Mouse (Mus musculus) ES-E14 (cell line): ENCODE results near the gene Fancd2. TPM values are rescaled to one million over a fixed set of nuclear protein-coding genes. Genes with fewer than 3 reads are reported as not detected.
A peak's percentile ranks its signal among the peaks of the same experiment; 100 is the strongest.

ENCODE experiments used
- DNase-seq: peaks from one replicate; pipeline ENCODE4 v3.0.0-alpha.2; 2013; ENCODE audit warnings: low read depth, low spot score
- H3K27ac ChIP-seq: 2 replicates; pipeline ENCODE4 v1.5.1; 2012; ENCODE audit warnings: low read depth, mild to moderate bottlenecking, low read length, moderate library complexity, mixed read lengths; ENCODE audit not compliant: poor library complexity, insufficient read depth, severe bottlenecking
- H3K36me3 ChIP-seq: 2 replicates; pipeline ENCODE4 v1.6.1; 2012; ENCODE audit warnings: mild to moderate bottlenecking, low read length, moderate library complexity, mixed read lengths; ENCODE audit not compliant: control insufficient read depth, poor library complexity, insufficient read depth, severe bottlenecking
- H3K4me1 ChIP-seq, 2 experiments: fragments of 150-350 bp in 1 of 2; sonication (generic) in 1 of 2; 2 replicates each; pipeline ENCODE4 v1.6.1; 2012; ENCODE audit warnings: low read length in 2 of 2, mild to moderate bottlenecking in 1 of 2, mixed read lengths in 1 of 2; ENCODE audit not compliant: control insufficient read depth in 2 of 2, insufficient read depth in 2 of 2, poor library complexity in 1 of 2
- H3K4me3 ChIP-seq, 2 experiments: fragments of 150-350 bp in 1 of 2; sonication (generic) in 1 of 2; 2 replicates each; pipeline ENCODE4 v1.5.1; 2012; ENCODE audit warnings: low read length in 2 of 2, low read depth in 1 of 2, mild to moderate bottlenecking in 1 of 2, mixed read lengths in 1 of 2; ENCODE audit not compliant: insufficient read depth in 1 of 2, poor library complexity in 1 of 2, severe bottlenecking in 1 of 2
- H3K9ac ChIP-seq: 2 replicates; pipeline ENCODE4 v1.6.1; 2012; ENCODE audit warnings: low read depth, mild to moderate bottlenecking, low read length, mixed read lengths; ENCODE audit not compliant: poor library complexity, insufficient read depth, severe bottlenecking
- H3K9me3 ChIP-seq: fragments of 150-350 bp; sonication (generic); 2 replicates; pipeline ENCODE4 v1.6.1; 2012; ENCODE audit warnings: low read depth, mild to moderate bottlenecking, low read length; ENCODE audit not compliant: control insufficient read depth, insufficient read depth
- CHD2 ChIP-seq: IDR thresholded peaks from 2 replicates; pipeline ENCODE4 v1.6.1; 2014; ENCODE audit warnings: mild to moderate bottlenecking, low read depth, low read length, inconsistent platforms
- HCFC1 ChIP-seq: IDR thresholded peaks from 2 replicates; pipeline ENCODE4 v1.6.1; 2012; ENCODE audit warnings: low read length, inconsistent platforms, borderline replicate concordance; ENCODE audit not compliant: insufficient read depth
- MAFK ChIP-seq: IDR thresholded peaks from 2 replicates; pipeline ENCODE4 v1.6.1; 2014; ENCODE audit warnings: mild to moderate bottlenecking, low read depth, low read length, inconsistent platforms; ENCODE audit not compliant: insufficient read depth
- ZC3H11A ChIP-seq: IDR thresholded peaks from 2 replicates; pipeline ENCODE4 v1.6.1; 2012; ENCODE audit warnings: low read depth, mild to moderate bottlenecking, inconsistent platforms, low read length, borderline replicate concordance
- ZNF384 ChIP-seq: IDR thresholded peaks from 2 replicates; pipeline ENCODE4 v1.6.1; 2012; ENCODE audit warnings: low read depth, low read length, inconsistent platforms
- in situ Hi-C, 2 experiments: fragments of 600-800 bp; cut with MboI; formaldehyde crosslinking; loops; one replicate each; pipeline ENCODE4 v1.15.1; 2025; ENCODE audit warnings: low sequenced_read_pairs in 2 of 2, inconsistent platforms in 1 of 2; ENCODE audit not compliant: unreplicated experiment in 2 of 2
- total RNA-seq: library from RNA; depleted of rRNA; stranded (reverse); fragments of 300-350 nt; gene quantifications from 2 replicates; pipeline ENCODE4 v1.2.3, GENCODE M21; 2012

Gene Fancd2
- total RNA-seq, 1 experiment, result 34.7 TPM

DNA sequence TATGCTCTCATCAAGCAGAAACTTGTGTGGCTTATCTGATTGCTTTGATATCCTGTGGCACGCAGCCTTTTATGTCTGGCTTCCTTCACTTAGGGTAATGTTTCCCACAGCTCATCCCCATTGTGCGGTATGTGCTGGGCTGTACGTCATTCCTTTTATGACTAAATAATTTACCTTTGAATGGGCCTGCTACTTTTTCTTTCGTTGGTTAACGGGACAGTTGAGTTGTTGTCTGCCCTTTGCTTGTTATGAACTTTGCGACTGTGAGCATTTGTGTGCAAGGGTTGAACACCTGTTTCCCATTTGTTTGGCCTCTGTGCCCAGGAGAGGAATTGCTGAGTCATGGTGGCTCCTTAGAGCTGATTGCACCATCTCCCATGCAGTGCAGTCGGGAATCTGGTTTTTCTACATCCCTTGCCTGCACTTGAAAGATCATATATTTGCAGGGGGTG is 44.3 kb upstream of the Fancd2 start:
- Histone ChIP-seq H3K9ac (no peak overlapping the region; the same call in 1 of the 2 replicates), H3K4me1 (peaks cover 10 to 21% of the 10 kb centered on the region in 2 experiments), H3K4me3 (no peak overlapping the region), H3K27ac (0 out of 2 replicates have a peak overlapping the region, but pooled peaks have one; percentile 8), H3K9me3 (no peaks in the 10 kb centered on the region), H3K36me3 (peaks cover 3% of the 10 kb centered on the region; the same call in 1 of the 2 replicates)
- TF ChIP-seq ZNF384 (no peak), MAFK (peak; percentile 98), CHD2 (no peak), ZC3H11A (no peak), HCFC1 (no peak)
- in situ Hi-C loops, result no loop called here
- no peak for DNase-seq

- Histone ChIP-seq H3K36me3 (peaks cover 3% of the 10 kb centered on the region; the same call in 1 of the 2 replicates), H3K4me1 (peaks cover 10 to 23% of the 10 kb centered on the region in 2 experiments), H3K9ac (no peak overlapping the region), H3K9me3 (no peaks in the 10 kb centered on the region), H3K27ac (no peak overlapping the region), H3K4me3 (peak overlapping the region; percentile 12 to 23; a peak in 2 of 4 replicates)
- in situ Hi-C loops, result no loop called here
- no peak for DNase-seq
- TF ChIP-seq ZNF384 (no peak), CHD2 (no peak), ZC3H11A (no peak), MAFK (no peak), HCFC1 (no peak)
These were observed 42.1 kb upstream of the Fancd2 start for GRCm38 (mm10) chr6:113489410-113489809.

DNA sequence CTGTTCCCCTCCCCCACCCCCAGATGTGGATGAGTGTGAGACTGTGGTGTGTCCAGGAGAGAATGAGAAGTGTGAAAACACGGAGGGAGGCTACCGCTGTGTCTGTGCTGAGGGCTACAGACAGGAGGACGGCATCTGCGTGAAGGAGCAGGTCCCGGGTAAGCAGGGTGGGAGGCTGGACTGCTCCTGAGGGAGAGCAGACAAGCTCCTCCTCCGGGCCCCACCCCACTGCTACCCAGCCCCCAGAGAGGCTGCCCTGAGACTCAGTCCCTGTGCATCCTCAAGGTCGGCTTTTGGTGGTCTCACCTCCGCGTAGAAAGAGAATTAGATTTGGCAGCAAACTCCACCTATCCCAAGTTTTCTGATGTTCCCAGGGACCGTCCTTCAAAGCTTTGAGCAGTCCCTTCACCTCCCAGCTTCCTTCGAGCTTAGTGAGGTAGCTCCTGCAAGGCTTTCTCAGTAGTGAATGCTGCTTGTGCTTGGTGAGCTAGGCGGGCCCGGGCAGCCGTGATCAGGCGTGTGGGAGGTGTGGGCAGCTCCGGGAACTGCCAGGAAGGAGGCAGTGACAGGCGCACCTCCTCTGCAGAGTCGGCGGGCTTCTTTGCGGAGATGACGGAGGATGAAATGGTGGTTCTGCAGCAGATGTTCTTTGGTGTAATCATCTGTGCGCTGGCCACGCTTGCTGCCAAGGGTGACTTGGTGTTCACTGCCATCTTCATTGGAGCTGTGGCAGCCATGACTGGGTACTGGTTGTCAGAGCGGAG is 39.2 kb upstream of the Fancd2 start:
- H3K36me3 ChIP-seq, result peaks cover 3% of the 10 kb centered on the region; the same call in 1 of the 2 replicates
- in situ Hi-C loops, result no loop called here
- H3K4me1 ChIP-seq, result peaks cover 4 to 23% of the 10 kb centered on the region in 2 experiments
- H3K9me3 ChIP-seq, result no peaks in the 10 kb centered on the region
- peak overlapping the region; percentile 6; the same call in 1 of the 2 replicates for H3K9ac ChIP-seq
- H3K27ac ChIP-seq, result no peak overlapping the region
- TF ChIP-seq ZC3H11A (no peak), MAFK (no peak), ZNF384 (no peak), CHD2 (no peak), HCFC1 (no peak)
- peak overlapping the region; percentile 14 to 31; a peak in 2 of 4 replicates for H3K4me3 ChIP-seq
- DNase-seq, result no peak

DNA sequence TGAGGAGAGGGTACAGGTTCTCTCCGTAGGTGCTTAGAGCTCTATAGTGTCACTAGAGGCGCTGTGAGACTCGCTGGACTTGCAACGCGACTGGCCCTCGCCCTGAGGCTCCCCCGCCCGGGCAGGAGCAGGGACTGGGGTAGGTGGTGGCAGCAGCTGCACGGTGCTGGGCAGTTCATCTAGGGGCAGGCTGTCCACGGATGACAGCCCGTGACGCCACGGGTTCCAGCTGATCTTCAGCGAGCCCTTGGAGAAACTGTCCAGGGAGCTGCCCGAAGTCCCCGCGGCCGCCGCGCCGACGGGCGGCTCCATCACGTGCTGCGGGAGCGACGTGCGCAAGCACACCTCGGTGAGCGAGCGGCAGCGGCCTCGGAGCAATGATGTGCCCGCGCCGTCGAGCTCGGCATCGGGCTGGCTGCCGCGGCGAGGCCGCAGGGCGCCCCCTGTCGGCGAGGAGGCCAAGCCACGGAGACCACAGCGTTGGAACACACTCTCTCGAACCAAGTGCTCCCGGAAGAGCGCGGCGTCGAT is 37.2 kb upstream of the Fancd2 start:
- DNase-seq, result peak; percentile 79
- Histone ChIP-seq H3K4me1 (peaks cover 0 to 11% of the 10 kb centered on the region in 2 experiments; a peak in 1 of 4 replicates), H3K4me3 (peak overlapping the region; percentile 49 to 68), H3K27ac (no peak overlapping the region), H3K9ac (peak overlapping the region; percentile 77), H3K36me3 (peaks cover 3% of the 10 kb centered on the region; the same call in 1 of the 2 replicates), H3K9me3 (no peaks in the 10 kb centered on the region)
- in situ Hi-C loops, result no loop called here
- TF ChIP-seq HCFC1 (no peak), ZNF384 (no peak), ZC3H11A (no peak), MAFK (no peak), CHD2 (no peak)
